20 mouse cellular contexts compared by ENCODE assay signal in the genomic region with DNA sequence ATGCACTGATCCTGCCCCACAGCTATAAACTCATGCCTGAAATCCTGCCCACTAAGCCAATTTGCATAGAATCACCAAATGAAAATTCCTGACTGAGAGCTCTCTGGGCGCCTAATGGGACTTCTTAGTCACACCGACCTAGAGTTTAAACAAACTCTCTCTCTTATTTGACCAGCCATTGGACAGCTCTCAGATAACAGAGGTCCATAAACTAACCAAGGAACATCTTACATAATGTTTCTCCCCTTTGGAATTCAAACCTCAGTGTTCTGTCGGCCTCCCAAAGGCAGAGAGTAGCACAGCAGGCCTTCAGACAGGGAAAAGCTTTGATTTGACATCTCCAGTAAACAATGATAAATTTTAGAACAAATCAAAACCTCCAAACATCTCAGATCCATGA. TPM values are rescaled to one million over a fixed set of nuclear protein-coding genes. Genes with fewer than 3 reads are reported as not detected.
"Had no signal": no experiment of that assay in that cellular context is flagged by ENCODE, and none has a peak within 500 bp of the region (broad histone marks: within the 10 kb centered on the region; RNA-seq: fewer than 3 reads in every experiment).

A gene (minus strand): TSS at position 102 of the 400 bp plus-strand sequence.

- H3K27me3 ChIP-seq: kidney, embryonic 15.5 days; liver, embryonic 15.5 days; megakaryocyte, embryonic 14.5 days; neural tube, embryonic 15.5 days had no signal

- H3K4me1 ChIP-seq: kidney, embryonic 15.5 days; limb, embryonic 10.5 days; liver, embryonic 15.5 days; megakaryocyte, embryonic 14.5 days; neural tube, embryonic 15.5 days had no signal

- H3K4me3 ChIP-seq: kidney, embryonic 15.5 days; left cerebral cortex, adult 2 months; limb, embryonic 10.5 days; liver, embryonic 15.5 days; megakaryocyte, embryonic 14.5 days; myocyte; neural tube, embryonic 15.5 days had no signal

- H3K9ac ChIP-seq: kidney, embryonic 15.5 days; liver, embryonic 15.5 days; neural tube, embryonic 15.5 days had no signal

- DNase-seq: kidney, postnatal 25 days; right cerebral cortex, adult 18-20 months; right cerebral cortex, postnatal 25 days; thymus, postnatal 4 days had no signal

- H3K27ac ChIP-seq: kidney, embryonic 15.5 days; left cerebral cortex, adult 2 months; limb, embryonic 10.5 days; liver, embryonic 15.5 days; macrophage; neural tube, embryonic 15.5 days; stomach, postnatal 0 days had no signal

- H3K4me2 ChIP-seq: kidney, embryonic 15.5 days; liver, embryonic 15.5 days; midbrain, embryonic 11.5 days; neural tube, embryonic 15.5 days had no signal

- H3K36me3 ChIP-seq: kidney, embryonic 15.5 days; limb, embryonic 10.5 days; liver, embryonic 15.5 days; neural tube, embryonic 15.5 days had no signal

- ATAC-seq: hindbrain, embryonic 16.5 days; inflammation-experienced regulatory T-cells, adult 6 months; intestine, postnatal 0 days had no signal

- H3K9me3 ChIP-seq: kidney, embryonic 15.5 days; limb, embryonic 10.5 days; liver, embryonic 15.5 days; neural tube, embryonic 15.5 days had no signal

RNA-seq across cellular contexts. Expression of the gene that starts here (rescaled TPM):
- polyA plus RNA-seq: hindbrain, embryonic 16.5 days; inflammation-experienced regulatory T-cells, adult 6 months; intestine, postnatal 0 days; kidney, embryonic 15.5 days; limb, embryonic 10.5 days; limb, embryonic 14.5 days; macrophage; midbrain, embryonic 11.5 days; midbrain, postnatal 0 days; myocyte; neural tube, embryonic 11.5 days; neural tube, embryonic 15.5 days had no signal
